Mouse (Mus musculus) regulatory T cell (primary cell): ENCODE data around the gene Hddc3.
"Not testable (repeated sequence)": the region's sequence is repeated elsewhere in the genome, so short reads cannot be mapped to it uniquely, and the experiment has no call there.

Experiments used
- in situ Hi-C: fragments of 300-600 bp; cut with MboI, MseI; formaldehyde crosslinking; loops from one replicate; pipeline ENCODE4 v1.15.1; 2025; ENCODE audit warnings: high pct_unique_total_duplicates

Gene Hddc3

GRCm38 (mm10) chr7:80342858-80343257, at the start of gene Hddc3:
Hddc3 (plus strand) TSS chr7:80343104.
- in situ Hi-C loops, result loop anchor here (5.0 kb wide), 1 partner anchor 34 kb away; no protein-coding TSS in a partner anchor

GRCm38 (mm10) chr7:80294062-80294763, 48.7 kb upstream of the Hddc3 start, which contains the start of gene Prc1:
Prc1 (plus strand) TSS chr7:80294450.
- in situ Hi-C loops, result no loop called here

DNA sequence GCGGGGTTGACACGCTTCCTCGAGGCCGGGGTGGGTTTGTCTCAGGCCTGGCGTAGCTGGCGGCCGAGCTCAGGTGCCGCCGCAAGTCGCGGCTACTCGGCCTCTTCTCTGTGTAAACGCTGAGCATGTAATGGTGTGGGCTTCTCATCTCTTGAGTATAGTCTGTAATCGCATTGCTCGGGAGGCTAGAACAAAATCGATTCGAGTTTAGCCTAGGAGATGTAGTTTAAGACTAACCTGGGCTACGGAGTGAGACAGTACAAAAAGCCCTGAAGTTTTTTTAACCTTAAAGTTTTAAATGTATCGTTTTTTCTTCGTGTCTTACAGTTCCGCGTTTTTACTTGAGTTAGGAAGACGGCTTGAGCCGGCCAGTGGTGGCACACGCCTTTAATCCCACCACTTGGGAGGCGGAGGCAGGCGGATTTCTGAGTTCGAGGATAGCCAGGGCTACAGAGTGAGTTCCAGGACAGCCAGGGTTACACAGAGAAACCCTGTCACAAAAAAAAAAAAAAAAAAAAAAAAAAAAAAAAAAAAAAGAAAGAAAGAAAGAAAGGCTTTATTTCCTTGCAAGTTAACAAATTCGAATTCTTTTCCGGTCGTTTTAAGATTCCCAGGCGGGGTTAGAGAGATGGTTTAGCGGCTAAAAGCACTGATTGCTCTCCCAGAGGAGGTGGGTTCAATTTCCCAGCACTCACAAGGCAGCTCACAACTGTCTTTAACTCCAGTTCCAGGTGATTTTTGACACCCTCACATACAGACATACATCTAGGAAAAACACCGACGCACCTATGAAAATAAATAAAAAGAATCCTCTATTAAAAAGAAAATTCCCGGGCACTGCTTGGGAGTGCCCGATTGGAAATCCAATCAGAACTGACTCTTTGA, 47.9 kb upstream of the Hddc3 start:
- in situ Hi-C loops, result no loop called here

DNA sequence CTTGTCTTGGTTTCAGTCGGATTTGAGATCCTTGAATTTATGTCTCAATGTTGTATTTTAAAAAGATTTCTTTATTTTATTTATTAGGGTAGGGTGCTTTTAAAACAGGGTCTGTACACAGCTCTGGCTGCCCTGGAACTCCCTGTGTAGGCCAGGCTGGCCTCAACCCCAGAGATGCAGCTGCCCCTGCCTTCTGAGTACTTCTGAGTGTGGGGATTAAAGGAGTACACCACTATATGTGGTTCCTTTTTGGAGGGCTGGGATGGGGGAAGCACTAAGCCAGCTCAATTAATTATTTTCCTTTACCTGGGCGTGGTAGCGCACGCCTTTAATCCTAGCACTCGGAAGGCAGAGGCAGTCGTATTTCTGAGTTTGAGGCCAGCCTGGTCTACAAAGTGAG, 46.4 kb upstream of the Hddc3 start:
- in situ Hi-C loops, result no loop called here

GRCm38 (mm10) chr7:80297041-80297440, 45.9 kb upstream of the Hddc3 start:
- in situ Hi-C loops, result no loop called here

DNA sequence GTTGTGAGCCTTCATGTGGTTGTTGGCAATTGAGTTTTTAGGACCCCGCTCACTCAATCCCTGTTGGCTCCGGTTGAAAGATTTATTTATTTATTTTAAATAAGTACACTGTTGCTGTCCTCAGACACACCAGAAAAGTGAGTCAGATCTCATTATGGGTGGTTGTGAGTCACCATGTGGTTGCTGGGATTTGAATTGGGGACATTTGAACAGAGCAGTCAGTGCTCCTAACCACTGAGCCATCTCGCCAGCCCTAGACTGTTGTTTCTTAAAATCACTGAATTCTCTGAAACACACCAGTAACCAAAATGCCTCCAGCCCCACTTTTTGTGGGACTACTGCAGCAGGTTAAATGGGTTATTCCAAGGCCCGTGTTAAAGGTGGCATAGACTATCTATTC, 44.1 kb upstream of the Hddc3 start:
- in situ Hi-C loops, result no loop called here

GRCm38 (mm10) chr7:80299568-80299967, 43.3 kb upstream of the Hddc3 start:
- in situ Hi-C loops, result no loop called here

GRCm38 (mm10) chr7:80301522-80301921, 41.4 kb upstream of the Hddc3 start:
- in situ Hi-C loops, result no loop called here

DNA sequence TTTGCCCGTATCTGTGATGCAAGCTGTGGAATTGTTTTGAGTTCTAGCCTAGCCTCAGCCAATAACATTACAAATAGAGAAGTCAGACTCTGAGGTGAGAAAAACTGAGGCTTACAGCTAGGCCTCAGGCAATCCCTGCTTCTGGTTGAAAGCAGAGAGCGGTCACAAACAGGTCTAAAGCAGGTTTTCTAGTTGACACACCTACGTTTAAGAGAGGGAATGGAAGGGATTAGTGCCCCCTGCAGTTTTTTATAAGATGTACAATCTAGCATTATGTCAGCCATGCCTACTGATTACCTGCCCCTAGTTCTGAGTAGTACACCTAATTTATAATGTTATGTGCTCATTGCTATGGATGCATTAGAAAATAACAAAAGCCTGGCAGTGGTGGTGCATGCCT, 35.1 kb upstream of the Hddc3 start:
- in situ Hi-C loops, result no loop called here

DNA sequence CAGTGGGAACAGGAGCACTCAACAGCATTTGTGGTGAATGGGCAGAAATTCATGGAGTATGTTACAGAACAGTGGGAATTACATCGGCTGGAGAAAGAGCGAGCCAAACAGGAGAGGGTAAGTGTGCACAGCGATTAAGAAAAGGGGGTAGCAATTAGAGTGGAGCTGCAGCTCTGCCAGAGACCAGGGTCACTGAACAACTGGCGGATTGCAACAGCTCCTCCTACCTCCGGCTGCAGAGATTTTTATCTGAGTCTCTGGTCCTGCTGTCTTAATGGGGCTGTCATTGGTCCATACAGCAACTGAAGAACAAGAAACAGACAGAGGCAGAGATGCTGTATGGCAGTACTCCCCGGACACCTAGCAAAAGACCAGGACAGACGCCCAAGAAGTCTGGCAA, 32.1 kb upstream of the Hddc3 start:
- in situ Hi-C loops, result no loop called here

GRCm38 (mm10) chr7:80315733-80316132, 27.2 kb upstream of the Hddc3 start:
- in situ Hi-C loops, result no loop called here

GRCm38 (mm10) chr7:80317439-80318115, 25.3 kb upstream of the Hddc3 start:
- in situ Hi-C loops, result no loop called here

- in situ Hi-C loops, result no loop called here
Observed at GRCm38 (mm10) chr7:80318670-80319069, 24.2 kb upstream of the Hddc3 start.

DNA sequence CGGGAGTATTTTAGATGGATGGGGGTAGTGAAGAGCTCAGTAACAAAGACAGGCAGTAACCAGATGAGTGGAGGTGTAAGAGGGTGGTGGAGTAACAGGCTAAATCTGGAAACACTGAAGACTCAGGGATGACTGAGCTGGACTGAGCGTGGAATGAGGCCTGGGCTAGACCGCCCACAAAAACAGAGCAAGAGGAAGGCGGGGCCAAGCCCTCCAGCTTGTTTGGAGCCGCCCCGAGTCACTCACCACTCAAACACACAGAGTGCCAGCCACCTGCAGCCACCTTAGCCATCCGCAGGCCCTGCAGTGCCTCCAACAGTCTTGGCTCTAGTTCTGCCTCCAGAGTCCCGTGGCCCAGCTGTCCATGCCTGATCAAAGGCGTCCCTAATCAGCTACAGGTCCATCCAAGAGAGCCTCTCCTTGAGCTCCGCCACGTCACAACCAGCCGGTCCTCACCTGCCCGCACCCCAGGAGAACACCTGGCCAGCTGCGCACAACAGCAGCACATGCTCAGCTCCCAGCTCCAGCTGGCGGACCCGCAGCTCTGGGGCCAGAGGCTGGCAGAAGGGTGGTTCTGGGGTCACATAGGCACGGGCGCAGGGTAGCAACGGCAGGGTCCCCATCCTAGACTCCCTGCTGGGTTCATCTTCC, 22.9 kb upstream of the Hddc3 start:
- in situ Hi-C loops, result no loop called here

GRCm38 (mm10) chr7:80323336-80323735, 19.6 kb upstream of the Hddc3 start:
- in situ Hi-C loops, result no loop called here

DNA sequence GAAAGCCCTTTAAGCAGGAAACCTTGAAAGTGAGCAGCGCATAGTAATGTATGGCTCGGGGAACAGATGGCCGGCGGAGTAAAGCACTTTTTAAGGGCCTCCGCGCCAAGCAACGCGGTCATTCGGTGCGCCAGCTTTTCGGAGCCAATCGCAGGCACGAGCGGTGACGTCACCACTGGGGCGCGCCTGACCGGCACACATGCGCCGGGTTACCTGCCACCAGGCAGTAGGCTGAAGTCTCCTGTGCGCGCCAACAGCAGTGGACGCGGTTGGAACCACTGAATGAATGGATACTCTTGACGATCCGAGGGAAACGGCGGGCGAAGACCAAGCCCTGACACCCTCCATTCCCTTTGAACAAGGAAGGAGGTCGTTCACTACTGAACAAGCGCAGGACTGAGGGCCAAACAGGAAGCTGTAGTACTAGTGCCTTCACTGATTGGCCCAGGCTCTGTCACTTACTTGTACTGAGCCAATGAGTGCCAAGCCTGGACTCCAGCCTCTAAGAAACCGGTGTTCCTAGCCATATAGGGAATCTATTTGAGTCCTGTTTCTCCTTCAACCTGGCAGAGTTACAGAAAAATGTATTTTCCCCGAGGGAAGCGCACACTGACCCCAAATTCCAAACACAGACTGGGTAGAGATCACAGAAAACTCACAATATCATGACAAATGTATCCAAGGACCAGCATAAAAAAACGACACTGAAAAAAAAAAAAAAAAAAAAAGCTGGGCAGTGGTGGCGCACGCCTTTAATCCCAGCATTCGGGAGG, 18.7 kb upstream of the Hddc3 start, which contains the start of gene Rccd1:
Rccd1 (minus strand) TSS at position 412 of the 773 bp plus-strand sequence.
- in situ Hi-C loops, result no loop called here

DNA sequence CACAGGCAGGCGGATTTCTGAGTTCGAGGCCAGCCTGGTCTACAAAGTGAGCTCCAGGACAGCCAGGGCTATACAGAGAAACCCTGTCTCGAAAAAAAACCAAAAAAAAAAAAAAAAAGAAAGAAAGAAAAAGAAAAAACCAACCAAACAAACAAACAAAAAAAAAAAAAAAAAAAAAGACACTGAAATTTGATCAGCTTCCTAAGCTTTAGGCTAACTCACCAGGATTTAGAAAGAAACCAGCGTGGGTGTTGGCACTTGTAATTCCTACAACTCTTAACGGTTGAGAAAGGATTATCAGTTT, 18.1 kb upstream of the Hddc3 start:
- in situ Hi-C loops, result not testable (repeated sequence)

DNA sequence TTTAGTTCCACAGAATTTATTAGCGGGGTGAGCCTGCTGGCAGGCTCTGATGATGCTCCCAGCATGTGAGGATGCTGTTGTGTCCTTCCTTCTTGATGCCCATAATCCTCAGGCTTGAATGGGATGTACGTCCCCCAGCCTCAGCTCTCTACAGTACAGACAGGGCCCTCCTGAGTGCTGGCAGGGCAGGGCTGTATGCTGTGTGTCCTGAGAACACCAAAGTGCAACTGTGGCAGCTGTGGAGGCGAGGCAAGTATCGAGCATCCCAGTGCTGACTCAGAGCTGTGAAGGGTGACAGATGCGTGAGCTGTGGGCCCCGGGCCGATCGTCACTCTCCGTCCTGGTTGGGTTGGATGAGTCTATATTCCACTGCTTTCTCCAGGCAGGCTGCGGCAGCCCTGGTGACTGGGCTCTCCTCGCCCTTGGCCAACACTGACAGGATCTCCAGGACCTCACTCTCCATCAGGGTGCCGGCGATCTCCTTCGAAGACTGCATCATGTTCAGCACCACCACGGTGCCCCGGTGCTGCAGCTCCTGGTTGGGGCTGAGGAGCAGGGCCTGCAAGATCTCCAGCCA, 17.5 kb upstream of the Hddc3 start:
- in situ Hi-C loops, result no loop called here

- in situ Hi-C loops, result no loop called here
Observed at GRCm38 (mm10) chr7:80326076-80326475, 16.8 kb upstream of the Hddc3 start.

- in situ Hi-C loops, result no loop called here
Observed at GRCm38 (mm10) chr7:80330278-80330677, 12.6 kb upstream of the Hddc3 start.

GRCm38 (mm10) chr7:80331433-80331832, 11.5 kb upstream of the Hddc3 start:
- in situ Hi-C loops, result no loop called here
